Mouse (Mus musculus): Measurements from ENCODE around the gene Pard6b. TPM values are rescaled to one million over a fixed set of nuclear protein-coding genes. Genes with fewer than 3 reads are reported as not detected.
A peak's percentile ranks its signal among the peaks of the same experiment; 100 is the strongest.

Gene Pard6b
- polyA plus RNA-seq, 1 experiment from 2014 or later: 5.3 TPM

GRCm38 (mm10) chr2:168137161-168137560 lies 56.4 kb downstream of the Pard6b start:
- Histone ChIP-seq H3K4me2 (no peak overlapping the region), H3K9me3 (replicated peaks) (no peaks in the 10 kb centered on the region), H3K9ac (no peak overlapping the region), H3K4me1 (replicated peaks) (no peaks in the 10 kb centered on the region), H3K36me3 (no peaks in the 10 kb centered on the region), H3K27me3 (no peaks in the 10 kb centered on the region), H3K4me3 (no peak overlapping the region), H3K27ac (no peak overlapping the region)
- 69% methylated on average over 15 of the region's 15 CpGs for WGBS
- ATAC-seq (replicated peaks; ENCODE audit: insufficient number of reproducible peaks, insufficient read depth, low FRiP score, low read depth): no peak

- Histone ChIP-seq H3K4me2 (no peak overlapping the region), H3K27me3 (no peaks in the 10 kb centered on the region), H3K9ac (no peak overlapping the region), H3K36me3 (no peaks in the 10 kb centered on the region), H3K9me3 (replicated peaks) (no peaks in the 10 kb centered on the region), H3K4me3 (no peak overlapping the region), H3K4me1 (replicated peaks) (peaks cover 25% of the 10 kb centered on the region), H3K27ac (no peak overlapping the region)
- no peak for ATAC-seq (replicated peaks; ENCODE audit: insufficient number of reproducible peaks, insufficient read depth, low FRiP score, low read depth)
- 42% methylated on average over 5 of the region's 5 CpGs for WGBS
Measured at GRCm38 (mm10) chr2:168143794-168144193, 63.0 kb downstream of the Pard6b start.

DNA sequence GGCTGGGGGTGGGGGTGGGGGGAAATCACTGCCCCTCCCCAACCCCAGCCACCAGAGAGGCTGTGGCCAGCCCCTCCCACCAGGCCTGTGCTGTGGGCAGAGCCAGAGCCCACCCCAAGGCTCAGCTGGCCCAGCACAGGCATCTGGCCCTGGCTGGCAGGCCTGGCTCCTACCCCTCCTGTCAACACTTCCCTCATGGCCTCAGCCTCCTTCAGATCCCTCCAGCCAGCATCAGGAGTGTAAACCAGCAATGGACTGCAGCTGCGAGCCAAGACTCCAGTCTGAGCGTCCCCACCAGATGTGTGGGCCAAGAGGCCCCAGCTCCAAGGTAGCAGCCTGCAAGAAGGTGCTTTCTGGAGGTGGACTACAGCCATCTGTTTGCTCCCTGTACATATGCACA lies 64.6 kb downstream of the Pard6b start:
- no peaks in the 10 kb centered on the region for H3K9me3 ChIP-seq (replicated peaks)
- no peak overlapping the region for H3K9ac ChIP-seq
- no peaks in the 10 kb centered on the region for H3K36me3 ChIP-seq
- 27% methylated on average over 2 of the region's 2 CpGs for WGBS
- peak; percentile 87 for ATAC-seq (replicated peaks; ENCODE audit: insufficient number of reproducible peaks, insufficient read depth, low FRiP score, low read depth)
- H3K4me2 ChIP-seq: no peak overlapping the region
- no peak overlapping the region for H3K4me3 ChIP-seq
- H3K27me3 ChIP-seq: no peaks in the 10 kb centered on the region
- peak overlapping the region; percentile 64 for H3K27ac ChIP-seq
- H3K4me1 ChIP-seq (replicated peaks): peaks cover 28% of the 10 kb centered on the region

- Histone ChIP-seq H3K9me3 (replicated peaks) (no peaks in the 10 kb centered on the region), H3K9ac (no peak overlapping the region), H3K4me3 (no peak overlapping the region), H3K4me2 (no peak overlapping the region), H3K4me1 (replicated peaks) (peaks cover 28% of the 10 kb centered on the region), H3K27ac (no peak overlapping the region), H3K27me3 (no peaks in the 10 kb centered on the region), H3K36me3 (no peaks in the 10 kb centered on the region)
- ATAC-seq (replicated peaks; ENCODE audit: insufficient number of reproducible peaks, insufficient read depth, low FRiP score, low read depth): no peak
- WGBS: 74% methylated on average over 22 of the region's 22 CpGs
Measured at GRCm38 (mm10) chr2:168147722-168148432, 67.1 kb downstream of the Pard6b start.

DNA sequence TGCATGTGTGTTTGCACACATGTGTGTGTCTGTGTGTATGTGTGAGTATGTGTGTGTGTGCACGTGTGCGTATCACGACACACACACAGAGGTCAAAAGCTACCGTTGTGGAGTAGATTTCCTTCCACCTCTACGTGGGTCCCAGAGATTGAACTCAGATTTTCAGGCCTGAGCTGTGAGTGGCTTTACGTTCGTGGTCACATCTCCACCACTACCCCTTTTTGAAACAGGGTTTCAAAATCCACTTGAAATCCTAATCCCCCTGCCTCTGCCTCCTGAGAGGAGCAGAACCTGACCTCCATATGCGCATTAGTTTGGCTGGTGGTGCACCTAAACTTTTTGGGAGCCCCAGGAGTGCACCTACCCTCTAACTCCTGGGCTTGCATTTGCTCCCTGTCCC lies 68.4 kb downstream of the Pard6b start:
- Histone ChIP-seq H3K4me1 (replicated peaks) (peaks cover 33% of the 10 kb centered on the region), H3K9ac (no peak overlapping the region), H3K4me3 (no peak overlapping the region), H3K4me2 (no peak overlapping the region), H3K27me3 (no peaks in the 10 kb centered on the region), H3K9me3 (replicated peaks) (no peaks in the 10 kb centered on the region), H3K36me3 (no peaks in the 10 kb centered on the region), H3K27ac (no peak overlapping the region)
- WGBS: 88% methylated on average over 8 of the region's 8 CpGs
- ATAC-seq (replicated peaks; ENCODE audit: insufficient number of reproducible peaks, insufficient read depth, low FRiP score, low read depth): no peak

Small RNA genes lying within 50 kb of the gene (microRNA-seq; reads per million reads assigned to microRNA genes)
- gene Gm24327: not detected

Other genes starting within 250 kb of the Pard6b start
- gene Ptpn1, start 148.9 kb upstream of the Pard6b start, polyA plus RNA-seq (2015; fragmentation: Nextera tagmentation; extraction: Ambion mirVana): 44.8 and 45.1 TPM in 2 replicates
- gene Ripor3, start 70.4 kb upstream of the Pard6b start, polyA plus RNA-seq (2015; fragmentation: Nextera tagmentation; extraction: Ambion mirVana): 0.93 and 1.4 TPM in 2 replicates
- 6.6 and 7.8 TPM in 2 replicates for gene Adnp, start 126.1 kb downstream of the Pard6b start, polyA plus RNA-seq (2015; fragmentation: Nextera tagmentation; extraction: Ambion mirVana)
- gene Gm20716, start 149.4 kb downstream of the Pard6b start, polyA plus RNA-seq (2015; fragmentation: Nextera tagmentation; extraction: Ambion mirVana): 10.9 and 14.2 TPM in 2 replicates
- 69.3 and 96.2 TPM in 2 replicates for gene Dpm1, start 149.6 kb downstream of the Pard6b start, polyA plus RNA-seq (2015; fragmentation: Nextera tagmentation; extraction: Ambion mirVana)
- gene Mocs3, start 149.6 kb downstream of the Pard6b start, polyA plus RNA-seq (2015; fragmentation: Nextera tagmentation; extraction: Ambion mirVana): 4.2 and 5.7 TPM in 2 replicates
- gene Kcng1, start 200.7 kb downstream of the Pard6b start, polyA plus RNA-seq (2015; fragmentation: Nextera tagmentation; extraction: Ambion mirVana): 0.18 and 0.48 TPM in 2 replicates

Data from heart, embryonic 15.5 days (tissue).